Comparison of ENCODE assay signal across 7 mouse cellular contexts in genomic region chr17:83850864-83851263, GRCm38 (mm10). TPM values are rescaled to one million over a fixed set of nuclear protein-coding genes. Genes with fewer than 3 reads are reported as not detected.
"Had no signal": no experiment of that assay in that cellular context is flagged by ENCODE, and none has a peak within 500 bp of the region (broad histone marks: within the 10 kb centered on the region; RNA-seq: fewer than 3 reads in every experiment).

No protein-coding gene starts in this region.

- H3K4me3 ChIP-seq: limb, embryonic 13.5 days; midbrain, embryonic 10.5 days; neural tube, embryonic 12.5 days; stomach, embryonic 15.5 days had no signal

- H3K27ac ChIP-seq: limb, embryonic 13.5 days; liver, embryonic 14.5 days; midbrain, embryonic 10.5 days; neural tube, embryonic 12.5 days; stomach, embryonic 15.5 days had no signal

- H3K4me1 ChIP-seq: stomach, embryonic 15.5 days had no signal

- H3K9me3 ChIP-seq: limb, embryonic 13.5 days; midbrain, embryonic 10.5 days; neural tube, embryonic 12.5 days; stomach, embryonic 15.5 days had no signal

- H3K36me3 ChIP-seq: limb, embryonic 13.5 days; midbrain, embryonic 10.5 days; neural tube, embryonic 12.5 days; stomach, embryonic 15.5 days had no signal

- H3K27me3 ChIP-seq: limb, embryonic 13.5 days; neural tube, embryonic 12.5 days; stomach, embryonic 15.5 days had no signal

- H3K9ac ChIP-seq: limb, embryonic 13.5 days; liver, embryonic 14.5 days; neural tube, embryonic 12.5 days; stomach, embryonic 15.5 days had no signal

RNA-seq across cellular contexts. Expression of gene Haao, which starts 3.1 kb away (rescaled TPM):
- total RNA-seq: layer of hippocampus, postnatal 14 days; left cerebral cortex, postnatal 10 days had no signal
- polyA plus RNA-seq: neural tube, embryonic 12.5 days had no signal
